Mouse (Mus musculus) C2C12 (cell line): ENCODE data around the gene Ubac1. TPM values are rescaled to one million over a fixed set of nuclear protein-coding genes. Genes with fewer than 3 reads are reported as not detected.

ENCODE experiments used
- H3K27me3 ChIP-seq: one replicate; pipeline ENCODE4 v1.6.1; 2011; ENCODE audit not compliant: control insufficient read depth, insufficient read depth, insufficient read length
- H3K36me3 ChIP-seq: one replicate; pipeline ENCODE4 v1.6.1; 2011; ENCODE audit not compliant: control insufficient read depth, insufficient read depth
- H3K4me3 ChIP-seq: one replicate; pipeline ENCODE4 v1.5.1; 2011; ENCODE audit warnings: mild to moderate bottlenecking, control low read depth; ENCODE audit not compliant: poor library complexity, insufficient read depth, severe bottlenecking
- H3K79me2 ChIP-seq: one replicate; pipeline ENCODE4 v1.6.1; 2011; ENCODE audit not compliant: control insufficient read depth, insufficient read depth
- H3K79me3 ChIP-seq: one replicate; pipeline ENCODE4 v1.6.1; 2011; ENCODE audit warnings: low read depth, control low read depth
- H3ac ChIP-seq: one replicate; pipeline ENCODE3; 2011; ENCODE audit warnings: low read depth; ENCODE audit not compliant: control insufficient read depth, insufficient read length
- CEBPB ChIP-seq: IDR thresholded peaks from one replicate; pipeline ENCODE4 v1.6.1; 2011; ENCODE audit warnings: low read depth, mild to moderate bottlenecking, control low read depth, moderate library complexity
- CTCF ChIP-seq: IDR thresholded peaks from one replicate; pipeline ENCODE4 v1.5.1; 2011; ENCODE audit not compliant: control insufficient read depth, insufficient read depth, insufficient read length
- FOSL1 ChIP-seq: IDR thresholded peaks from one replicate; pipeline ENCODE4 v1.8.0; 2011; ENCODE audit warnings: mild to moderate bottlenecking, low read length; ENCODE audit not compliant: poor library complexity, insufficient read depth, severe bottlenecking
- MAX ChIP-seq: IDR thresholded peaks from one replicate; pipeline ENCODE4 v1.6.1; 2011; ENCODE audit warnings: mild to moderate bottlenecking, control low read depth
- MYOD1 ChIP-seq: IDR thresholded peaks from one replicate; pipeline ENCODE4 v1.6.1; 2011; ENCODE audit warnings: low read depth; ENCODE audit not compliant: control insufficient read depth, insufficient read length
- MYOG ChIP-seq: IDR thresholded peaks from one replicate; pipeline ENCODE4 v1.6.1; 2011; ENCODE audit not compliant: control insufficient read depth, insufficient read length; ENCODE audit errors: extremely low read depth
- USF1 ChIP-seq: IDR thresholded peaks from one replicate; pipeline ENCODE4 v1.6.1; 2011; ENCODE audit warnings: low read depth, mild to moderate bottlenecking, control low read depth, moderate library complexity
- polyA plus RNA-seq: library from polyadenylated mRNA; unstranded; fragments of >200 nt; fragmentation: generic; extraction: Trizol; gene quantifications from one replicate; pipeline ENCODE4 v1.2.1, GENCODE M21; 2012; ENCODE audit warnings: missing spikeins

Ubac1 gene
- polyA plus RNA-seq, 1 experiment: 60.6 TPM

DNA sequence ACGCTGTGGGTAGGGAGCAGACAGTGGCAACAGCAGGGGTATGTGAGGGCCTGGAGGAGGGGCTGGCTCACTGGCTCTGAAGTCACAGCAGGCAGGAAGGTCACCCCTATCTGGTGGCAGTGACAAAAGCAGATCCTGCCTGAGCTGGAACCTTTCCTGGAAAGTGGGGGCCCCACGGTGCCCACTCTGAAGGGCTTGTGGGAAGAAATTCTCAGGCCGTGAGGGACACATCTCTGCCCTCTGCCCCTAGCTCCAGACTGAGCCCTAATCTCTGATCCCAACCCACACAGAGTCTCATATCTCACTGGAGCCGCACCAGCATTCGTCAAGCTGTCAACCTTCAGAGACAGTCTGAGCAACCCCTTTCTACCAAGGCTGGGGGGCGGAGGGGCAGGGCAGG lies 15.8 kb upstream of the Ubac1 start:
- Histone ChIP-seq H3K27me3 (peaks cover 94% of the 10 kb centered on the region), H3K36me3 (no peaks in the 10 kb centered on the region), H3K79me3 (no peaks in the 10 kb centered on the region), H3K79me2 (no peaks in the 10 kb centered on the region), H3ac (no peak overlapping the region), H3K4me3 (no peak overlapping the region)
- TF ChIP-seq USF1 (no peak), MYOG (no peak), CEBPB (no peak), MYOD1 (no peak), MAX (no peak), CTCF (no peak), FOSL1 (no peak)

DNA sequence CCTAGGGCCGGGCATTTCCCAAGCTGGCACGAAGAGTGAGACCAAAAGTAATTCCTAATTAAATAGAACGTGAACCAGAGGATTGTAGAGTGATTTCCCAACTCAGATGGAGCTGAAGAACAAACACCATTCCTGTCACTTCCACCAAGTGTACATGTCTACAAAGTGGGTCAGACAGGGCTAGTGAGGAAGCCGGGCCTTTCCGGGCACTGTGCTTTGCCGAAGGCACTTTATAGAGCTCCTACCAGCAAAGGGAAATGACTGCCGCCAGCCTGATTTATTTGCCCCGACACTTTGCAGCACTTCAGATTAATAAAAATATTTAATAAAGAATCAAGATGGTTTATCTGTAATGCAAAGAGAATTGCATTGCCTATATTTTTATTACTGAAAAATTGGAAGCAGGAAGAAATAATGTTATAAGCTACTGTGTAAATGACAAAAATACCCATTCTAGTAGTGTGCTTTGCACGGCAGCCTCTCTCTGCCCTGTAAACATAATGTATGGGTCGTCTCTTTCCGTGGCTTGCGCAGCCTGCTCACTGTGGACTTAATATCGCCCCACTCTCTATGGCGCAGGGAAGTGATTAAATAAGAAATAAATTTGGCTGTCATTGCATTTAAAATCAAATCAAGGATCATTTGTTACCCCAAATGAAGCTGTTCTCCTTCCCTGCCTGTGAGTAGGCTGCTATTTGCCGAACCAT lies 12.9 kb upstream of the Ubac1 start:
- Histone ChIP-seq H3K36me3 (no peaks in the 10 kb centered on the region), H3K27me3 (peaks cover 84% of the 10 kb centered on the region), H3ac (no peak overlapping the region), H3K79me2 (no peaks in the 10 kb centered on the region), H3K4me3 (no peak overlapping the region), H3K79me3 (no peaks in the 10 kb centered on the region)
- TF ChIP-seq MYOG: no peak
- TF ChIP-seq MYOD1: no peak
- TF ChIP-seq MAX: no peak
- TF ChIP-seq CEBPB: no peak
- TF ChIP-seq CTCF: no peak
- TF ChIP-seq USF1: no peak
- TF ChIP-seq FOSL1: no peak

DNA sequence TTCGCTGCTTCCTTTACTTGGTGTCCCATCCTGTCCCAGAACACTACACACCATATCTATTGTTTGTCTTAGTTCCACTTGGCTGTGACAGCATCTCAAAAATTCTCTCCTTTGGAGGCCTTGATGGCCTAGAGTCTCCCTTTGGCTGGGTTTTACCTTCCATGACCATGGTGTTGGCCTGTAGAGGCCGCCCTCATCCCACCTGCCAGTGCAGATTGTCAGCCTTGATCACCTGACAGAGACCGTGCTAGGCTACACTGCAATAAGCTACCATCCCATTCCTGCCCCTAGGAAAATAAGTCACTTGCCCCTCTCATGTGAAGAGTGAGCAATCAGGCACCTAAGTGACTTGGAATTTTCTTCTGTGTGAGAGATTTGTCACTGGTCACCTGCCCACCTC lies 8.7 kb upstream of the Ubac1 start:
- Histone ChIP-seq H3K4me3 (no peak overlapping the region), H3K79me2 (no peaks in the 10 kb centered on the region), H3K79me3 (no peaks in the 10 kb centered on the region), H3K27me3 (peaks cover 64% of the 10 kb centered on the region), H3K36me3 (no peaks in the 10 kb centered on the region), H3ac (no peak overlapping the region)
- no peak for TF ChIP-seq CTCF
- no peak for TF ChIP-seq USF1
- no peak for TF ChIP-seq MAX
- TF ChIP-seq FOSL1: no peak
- TF ChIP-seq MYOG: no peak
- TF ChIP-seq CEBPB: no peak
- TF ChIP-seq MYOD1: no peak

DNA sequence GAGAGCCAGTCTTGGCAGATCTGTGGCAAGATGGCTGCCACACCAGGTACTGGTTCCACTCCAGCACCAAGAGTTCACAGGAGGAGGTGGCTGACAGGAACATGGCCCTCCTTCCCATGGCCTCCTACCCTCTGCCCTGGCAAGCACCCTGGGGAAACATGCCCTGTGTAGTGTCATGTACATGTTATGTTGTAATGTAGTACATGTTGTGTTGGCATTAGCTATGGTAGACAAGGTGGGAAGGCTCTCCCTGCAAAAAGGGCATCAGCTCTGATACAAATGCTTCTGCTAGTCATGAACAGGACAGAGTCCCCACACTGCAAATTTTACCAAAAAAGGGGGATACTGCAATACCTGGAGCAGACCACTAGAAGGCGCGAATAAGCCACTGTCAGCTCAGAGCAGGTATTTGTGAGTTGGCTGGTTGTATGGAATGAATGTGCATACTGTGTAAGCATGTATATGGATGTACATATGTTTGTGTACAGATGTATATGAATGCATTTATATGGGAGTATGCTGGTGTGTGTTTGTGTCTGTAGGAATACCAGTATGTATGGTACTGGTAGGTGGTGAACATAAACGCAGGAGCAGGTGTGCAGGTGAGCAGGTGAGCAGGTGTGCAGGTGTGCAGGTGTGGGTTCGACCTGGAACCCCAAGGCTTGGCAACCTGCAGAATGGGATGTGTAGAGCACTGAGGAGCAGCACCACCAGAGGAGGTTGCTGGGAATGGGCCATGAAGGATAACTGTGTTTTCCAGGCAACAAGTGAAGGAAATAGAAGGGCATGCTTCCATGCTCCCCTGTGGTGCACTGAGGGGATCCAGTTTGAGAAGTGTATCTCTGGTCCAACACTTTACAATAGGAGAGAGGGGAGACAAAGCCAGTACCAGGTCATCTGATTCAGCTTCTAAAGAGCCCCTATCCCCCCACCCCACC lies 2.9 kb upstream of the Ubac1 start:
- no peak overlapping the region for H3ac ChIP-seq
- H3K4me3 ChIP-seq: no peak overlapping the region
- H3K36me3 ChIP-seq: no peaks in the 10 kb centered on the region
- TF ChIP-seq CTCF (peak; percentile 52), FOSL1 (no peak)
- peaks cover 19% of the 10 kb centered on the region for H3K79me2 ChIP-seq
- peaks cover 10% of the 10 kb centered on the region for H3K79me3 ChIP-seq
- H3K27me3 ChIP-seq: peaks cover 19% of the 10 kb centered on the region

DNA sequence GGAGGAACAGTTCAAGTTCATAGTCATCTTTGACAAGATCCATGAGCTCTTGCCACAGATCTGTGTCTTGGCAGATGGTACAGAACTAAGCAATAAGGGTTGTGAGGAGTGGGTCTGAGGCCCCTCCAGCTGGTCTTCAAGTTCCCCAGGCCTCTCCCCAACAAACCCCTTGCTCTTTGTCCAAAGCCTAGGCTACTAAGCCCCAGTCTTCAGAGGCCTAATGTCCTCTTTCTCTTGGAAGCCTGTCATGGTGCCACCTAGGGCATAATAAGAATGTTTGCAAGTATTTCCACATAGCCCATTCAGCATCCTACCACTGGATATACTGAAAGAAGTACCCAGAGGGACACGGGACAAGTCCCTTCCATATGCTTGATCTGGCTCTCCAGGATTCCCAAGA lies 1.1 kb upstream of the Ubac1 start:
- TF ChIP-seq CTCF (no peak), MYOD1 (no peak), CEBPB (no peak), USF1 (no peak), FOSL1 (no peak), MYOG (no peak), MAX (no peak)

DNA sequence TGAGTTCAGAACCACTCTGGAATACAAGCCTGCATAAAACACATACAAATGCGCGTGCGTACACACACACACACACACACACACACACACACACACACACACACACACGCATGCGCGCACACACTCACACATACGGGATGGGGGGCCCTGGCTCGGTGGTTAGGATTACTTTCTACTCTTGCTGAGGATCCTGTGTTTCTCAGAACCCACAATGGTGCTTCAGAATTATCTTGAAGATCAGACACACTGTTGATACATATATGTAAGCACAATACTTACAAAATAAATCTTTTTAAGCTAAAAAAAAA lies 665 bp upstream of the Ubac1 start:
- TF ChIP-seq MYOG (no peak), USF1 (no peak), MAX (no peak), CEBPB (no peak), CTCF (no peak), MYOD1 (no peak), FOSL1 (no peak)
- Histone ChIP-seq H3K4me3 (no peak overlapping the region), H3K36me3 (no peaks in the 10 kb centered on the region), H3K79me3 (peaks cover 29% of the 10 kb centered on the region), H3ac (no peak overlapping the region), H3K79me2 (peaks cover 41% of the 10 kb centered on the region), H3K27me3 (peaks cover 8% of the 10 kb centered on the region)

More for the DNA sequence above, 1.1 kb upstream of the Ubac1 start:
- Histone ChIP-seq H3ac (no peak overlapping the region), H3K36me3 (no peaks in the 10 kb centered on the region), H3K4me3 (no peak overlapping the region), H3K27me3 (peaks cover 10% of the 10 kb centered on the region), H3K79me3 (peaks cover 25% of the 10 kb centered on the region), H3K79me2 (peaks cover 37% of the 10 kb centered on the region)
